Comparison of ENCODE assay signal across 14 mouse cellular contexts in the genomic region with DNA sequence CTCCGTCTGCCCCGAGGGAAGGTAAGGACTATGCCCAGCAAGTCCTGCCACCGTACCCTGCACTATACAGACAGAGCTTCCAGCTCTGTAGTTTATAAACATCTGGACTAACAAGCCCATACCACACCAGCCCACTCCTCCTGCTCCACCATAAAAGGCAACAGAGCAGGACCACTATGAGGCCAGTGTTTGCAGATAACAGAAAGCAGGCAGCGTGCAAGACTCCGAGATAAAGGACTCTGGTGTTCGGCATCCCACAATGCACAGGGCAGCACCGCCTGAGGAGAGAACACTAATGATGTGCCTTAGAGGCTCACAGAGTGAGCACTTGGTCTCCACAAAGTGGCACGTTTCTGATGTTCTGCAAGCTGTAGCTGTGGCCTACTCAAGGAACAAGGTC.
A peak's percentile ranks its signal among the peaks of the same experiment; 100 is the strongest.
DNase-seq lines count a peak whose midpoint lies in the region; ATAC-seq and TF ChIP-seq lines count a peak whose summit lies in the region.
"Had no signal": no experiment of that assay in that cellular context is flagged by ENCODE, and none has a peak within 500 bp of the region (broad histone marks: within the 10 kb centered on the region; RNA-seq: fewer than 3 reads in every experiment).

No protein-coding gene starts in this region.

- no peaks in the 10 kb centered on the region for H3K9me3 ChIP-seq in intestine, embryonic 16.5 days (ENCODE audit: control insufficient read depth, low read length)
- no peaks in the 10 kb centered on the region for H3K9me3 ChIP-seq in intestine, embryonic 15.5 days
- H3K9me3 ChIP-seq in MEL (replicated peaks; ENCODE audit: insufficient read depth, low read length) = no peaks in the 10 kb centered on the region
- no peaks in the 10 kb centered on the region for H3K9me3 ChIP-seq in erythroblast, embryonic 14.5 days (ENCODE audit: control insufficient read depth, low read length)
- no peaks in the 10 kb centered on the region for H3K9me3 ChIP-seq in liver, postnatal 0 days (ENCODE audit: low read length)
- H3K9me3 ChIP-seq: embryonic facial prominence, embryonic 10.5 days; hindbrain, embryonic 13.5 days; lung, embryonic 15.5 days; neural tube, embryonic 15.5 days had no signal

- peak; percentile 47 for DNase-seq in MEL (ENCODE audit: low read depth, low spot score)
- DNase-seq in liver, postnatal 0 days = no peak
- DNase-seq in natural killer cell, adult 2 months (ENCODE audit: low spot score in 2 of 2) = no peak
- DNase-seq in adrenal gland, postnatal 25 days = no peak
- no peak for DNase-seq in frontal cortex, postnatal 25 days (ENCODE audit: low spot score in 2 of 2)
- DNase-seq: B cell, adult 2 months; cerebellum, postnatal 14 days had no signal

- H3K9ac ChIP-seq in intestine, embryonic 16.5 days (ENCODE audit: low read depth, low read length) = no peak overlapping the region
- H3K9ac ChIP-seq in intestine, embryonic 15.5 days = no peak overlapping the region
- H3K9ac ChIP-seq in MEL (ENCODE audit: control insufficient read depth, low read depth, low read length, poor library complexity, severe bottlenecking) = 0 out of 2 replicates have a peak overlapping the region, but pooled peaks have one; percentile 22
- no peak overlapping the region for H3K9ac ChIP-seq in liver, postnatal 0 days (replicated peaks)
- H3K9ac ChIP-seq: hindbrain, embryonic 13.5 days; lung, embryonic 15.5 days; neural tube, embryonic 15.5 days had no signal

- H3K27me3 ChIP-seq in intestine, embryonic 16.5 days (replicated peaks; ENCODE audit: control insufficient read depth, insufficient read depth, low read length) = no peaks in the 10 kb centered on the region
- no peaks in the 10 kb centered on the region for H3K27me3 ChIP-seq in intestine, embryonic 15.5 days (replicated peaks)
- no peaks in the 10 kb centered on the region for H3K27me3 ChIP-seq in MEL (ENCODE audit: control insufficient read depth in 1 of 2, insufficient read depth in 2 of 2, low read length in 2 of 2)
- no peaks in the 10 kb centered on the region for H3K27me3 ChIP-seq in erythroblast, embryonic 14.5 days (ENCODE audit: control insufficient read depth)
- H3K27me3 ChIP-seq in liver, postnatal 0 days (ENCODE audit: insufficient read depth, low read length) = no peaks in the 10 kb centered on the region
- H3K27me3 ChIP-seq: hindbrain, embryonic 13.5 days; lung, embryonic 15.5 days; neural tube, embryonic 15.5 days had no signal

- no peak overlapping the region for H3K4me3 ChIP-seq in intestine, embryonic 16.5 days (ENCODE audit: low read length)
- no peak overlapping the region for H3K4me3 ChIP-seq in intestine, embryonic 15.5 days (replicated peaks)
- H3K4me3 ChIP-seq in MEL (ENCODE audit: control insufficient read depth in 1 of 2, insufficient read depth in 1 of 2, low read depth in 2 of 2, low read length in 2 of 2) = no peak overlapping the region
- peak overlapping the region; percentile 21 for H3K4me3 ChIP-seq in erythroblast, embryonic 14.5 days (replicated peaks)
- H3K4me3 ChIP-seq in liver, postnatal 0 days (ENCODE audit: low read depth, low read length) = no peak overlapping the region
- H3K4me3 ChIP-seq: embryonic facial prominence, embryonic 10.5 days; hindbrain, embryonic 13.5 days; lung, embryonic 15.5 days; neural tube, embryonic 15.5 days had no signal

- WGBS in intestine, embryonic 16.5 days = 72% methylated on average over 8 of the region's 8 CpGs
- 69% methylated on average over 8 of the region's 8 CpGs for WGBS in intestine, embryonic 15.5 days
- WGBS in liver, postnatal 0 days (ENCODE audit: insufficient replicate concordance) = 52% methylated on average over 8 of the region's 8 CpGs

- H3K79me2 ChIP-seq in MEL (ENCODE audit: control insufficient read depth, insufficient read depth, low read length, poor library complexity) = no peaks in the 10 kb centered on the region

- no peak for TF ChIP-seq POLR2A in MEL (IDR thresholded peaks at IDR 0.05; ENCODE audit: control insufficient read depth in 1 of 2, insufficient read depth in 1 of 2, low read depth in 1 of 2, low read length in 2 of 2, poor library complexity in 1 of 2)

- H3K4me2 ChIP-seq in intestine, embryonic 16.5 days (ENCODE audit: low read depth, low read length) = no peak overlapping the region
- no peak overlapping the region for H3K4me2 ChIP-seq in intestine, embryonic 15.5 days (replicated peaks)
- peak overlapping the region; percentile 35; the same call in 1 of the 2 replicates for H3K4me2 ChIP-seq in liver, postnatal 0 days (ENCODE audit: low read depth, low read length)
- H3K4me2 ChIP-seq: hindbrain, embryonic 13.5 days; lung, embryonic 15.5 days; neural tube, embryonic 15.5 days had no signal

- H3K4me1 ChIP-seq in intestine, embryonic 16.5 days (ENCODE audit: control insufficient read depth, insufficient read depth, low read length) = no peaks in the 10 kb centered on the region
- no peaks in the 10 kb centered on the region for H3K4me1 ChIP-seq in intestine, embryonic 15.5 days (replicated peaks)
- H3K4me1 ChIP-seq in MEL (ENCODE audit: control insufficient read depth in 1 of 2, insufficient read depth in 2 of 2, low read length in 2 of 2) = peaks cover 0 to 12% of the 10 kb centered on the region in 2 experiments; a peak in 3 of 4 replicates
- H3K4me1 ChIP-seq in erythroblast, embryonic 14.5 days (ENCODE audit: control insufficient read depth) = peaks cover 40% of the 10 kb centered on the region
- H3K4me1 ChIP-seq in liver, postnatal 0 days (ENCODE audit: insufficient read depth) = peaks cover 5% of the 10 kb centered on the region; the same call in 1 of the 2 replicates
- H3K4me1 ChIP-seq: embryonic facial prominence, embryonic 10.5 days; hindbrain, embryonic 13.5 days; lung, embryonic 15.5 days; neural tube, embryonic 15.5 days had no signal

- no peak for TF ChIP-seq CTCF in MEL (IDR thresholded peaks at IDR 0.05 in 2 of 3, conservative IDR thresholded peaks at IDR 0.05 in 1 of 3; ENCODE audit: control insufficient read depth in 1 of 3, insufficient read depth in 1 of 3, low read depth in 2 of 3, low read length in 3 of 3, poor library complexity in 1 of 3, severe bottlenecking in 1 of 3)
- no peak for TF ChIP-seq CTCF in liver, postnatal 0 days (IDR thresholded peaks at IDR 0.05; ENCODE audit: low read depth)

- no peak overlapping the region for H3K27ac ChIP-seq in intestine, embryonic 16.5 days (ENCODE audit: low read length)
- H3K27ac ChIP-seq in intestine, embryonic 15.5 days = no peak overlapping the region
- H3K27ac ChIP-seq in MEL (ENCODE audit: control insufficient read depth, low read depth, low read length) = peak overlapping the region; percentile 45; the same call in 1 of the 2 replicates
- H3K27ac ChIP-seq in liver, postnatal 0 days (ENCODE audit: low read depth) = peak overlapping the region; percentile 35; the same call in 1 of the 2 replicates
- H3K27ac ChIP-seq: embryonic facial prominence, embryonic 10.5 days; hindbrain, embryonic 13.5 days; lung, embryonic 15.5 days; neural tube, embryonic 15.5 days had no signal

- H3K36me3 ChIP-seq in intestine, embryonic 16.5 days (ENCODE audit: control insufficient read depth, insufficient read depth, low read length) = no peaks in the 10 kb centered on the region
- no peaks in the 10 kb centered on the region for H3K36me3 ChIP-seq in intestine, embryonic 15.5 days
- H3K36me3 ChIP-seq in MEL (ENCODE audit: control insufficient read depth in 1 of 2, insufficient read depth in 2 of 2, low read length in 2 of 2) = peaks cover 0 to 8% of the 10 kb centered on the region in 2 experiments; a peak in 2 of 4 replicates
- no peaks in the 10 kb centered on the region; the same call in 1 of the 2 replicates for H3K36me3 ChIP-seq in erythroblast, embryonic 14.5 days (ENCODE audit: control insufficient read depth)
- no peaks in the 10 kb centered on the region for H3K36me3 ChIP-seq in liver, postnatal 0 days (replicated peaks; ENCODE audit: insufficient read depth, low read length)
- H3K36me3 ChIP-seq: embryonic facial prominence, embryonic 10.5 days; hindbrain, embryonic 13.5 days; lung, embryonic 15.5 days; neural tube, embryonic 15.5 days had no signal

- ATAC-seq in intestine, embryonic 16.5 days = peak; percentile 31; the same call in 1 of the 2 replicates
- ATAC-seq in intestine, embryonic 15.5 days = no peak
- ATAC-seq in liver, postnatal 0 days = peak; percentile 85

- peak; percentile 8 to 43; a peak in 2 of 4 replicates for TF ChIP-seq EP300 in MEL (IDR thresholded peaks at IDR 0.05; ENCODE audit: low read depth in 1 of 2, low read length in 2 of 2)
- peak; percentile 23; the same call in 1 of the 2 replicates for TF ChIP-seq EP300 in liver, postnatal 0 days (IDR thresholded peaks at IDR 0.05; ENCODE audit: low read depth)

- TF ChIP-seq RAD21 in MEL (IDR thresholded peaks at IDR 0.05; ENCODE audit: low read depth, low read length) = no peak

TF ChIP-seq in MEL, 35 proteins besides CTCF, POLR2A, EP300 and RAD21:
- TF ChIP-seq GATA1 (IDR thresholded peaks at IDR 0.05; ENCODE audit: low read depth, low read length) (peak; percentile 61), TCF12 (IDR thresholded peaks at IDR 0.05; ENCODE audit: low read depth, low read length) (peak; percentile 41), MAFK (IDR thresholded peaks at IDR 0.05; ENCODE audit: borderline replicate concordance, low read depth, low read length) (no peak), POLR2AphosphoS5 (IDR thresholded peaks at IDR 0.05; ENCODE audit: borderline replicate concordance, low read depth, low read length) (no peak), TAL1 (IDR thresholded peaks at IDR 0.05; ENCODE audit: low read length) (peak; percentile 51)

Comparison
In these comparisons a context has a peak if more than half of its experiments do, and no peak if none do; other contexts are left out.
1. H3K27ac ChIP-seq: peak in MEL (single experiment) and liver, postnatal 0 days (single experiment); none in intestine, embryonic 16.5 days (single experiment) and intestine, embryonic 15.5 days (single experiment).